Mouse (Mus musculus) spleen, postnatal 14 days (tissue): ENCODE results near the gene Peak1.

ENCODE experiments used
- DNase-seq, 2 experiments: peaks; one replicate each; pipeline ENCODE4 v3.0.0; 2021 to 2022; ENCODE audit warnings: low spot score in 2 of 2

Gene Peak1

GRCm38 (mm10) chr9:56415935-56416607 is 1.8 kb downstream of the Peak1 start:
- DNase-seq = no peak

GRCm38 (mm10) chr9:56415393-56415792 is 2.5 kb downstream of the Peak1 start:
- no peak for DNase-seq

- DNase-seq = no peak
Observed at GRCm38 (mm10) chr9:56414322-56414721, 3.5 kb downstream of the Peak1 start.

- no peak for DNase-seq
Observed at GRCm38 (mm10) chr9:56412716-56413115, 5.2 kb downstream of the Peak1 start.

DNA sequence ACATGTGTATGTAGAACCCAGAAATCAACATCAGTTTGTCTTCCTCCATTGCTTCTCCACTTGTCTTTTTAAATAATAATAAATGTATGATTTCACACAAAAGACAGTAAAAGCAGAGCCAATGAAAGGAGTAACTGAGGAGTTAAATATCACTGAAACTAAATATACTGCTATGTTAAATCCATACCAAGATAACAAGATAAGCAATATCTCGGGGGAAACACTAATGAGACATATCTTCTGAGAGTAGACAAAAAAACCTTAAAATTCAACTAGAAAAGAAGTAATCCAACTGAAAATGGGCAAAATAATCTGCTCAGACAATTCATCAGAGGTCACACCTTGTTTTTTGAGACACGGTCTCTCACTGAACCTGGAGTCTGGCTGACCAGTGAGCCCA is 7.9 kb downstream of the Peak1 start:
- no peak for DNase-seq

DNA sequence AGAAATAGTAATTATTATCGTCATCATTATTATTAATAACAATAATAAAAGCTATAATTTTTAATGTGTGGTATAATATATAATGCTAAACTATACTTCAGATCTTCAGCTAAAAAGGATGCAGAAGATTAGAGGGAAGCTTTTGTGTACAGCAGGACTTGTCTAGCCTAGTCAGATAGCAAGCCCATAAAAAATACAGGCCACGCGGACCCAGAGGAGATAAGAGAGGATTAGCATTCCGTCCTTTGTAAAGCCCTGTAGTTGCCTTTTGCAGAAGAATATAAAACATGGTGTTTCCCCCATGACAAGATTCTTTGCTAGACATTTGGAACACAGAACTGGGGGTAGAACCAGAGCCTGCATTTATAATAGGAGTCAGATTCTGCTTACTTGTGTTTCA is 13.2 kb downstream of the Peak1 start:
- DNase-seq = no peak

DNA sequence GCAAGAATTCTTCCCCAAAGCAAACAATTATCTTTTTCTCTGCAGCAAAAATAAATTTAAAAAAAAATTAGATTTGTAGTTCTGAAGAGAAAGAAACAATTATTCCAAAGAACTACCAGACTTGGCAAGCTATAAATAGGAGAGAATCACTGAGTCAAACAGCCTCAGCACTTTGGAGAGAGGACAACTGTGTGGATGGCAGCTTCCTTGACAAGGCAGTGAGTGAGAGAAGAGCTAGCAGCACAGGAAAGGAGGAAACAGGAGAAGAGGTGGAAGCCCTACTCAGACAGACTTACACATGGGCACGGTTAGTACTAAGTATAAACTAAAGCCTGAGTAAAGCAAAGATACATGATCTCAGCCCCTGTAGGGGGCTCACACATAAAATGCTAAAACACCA is 21.6 kb downstream of the Peak1 start:
- DNase-seq = no peak

DNA sequence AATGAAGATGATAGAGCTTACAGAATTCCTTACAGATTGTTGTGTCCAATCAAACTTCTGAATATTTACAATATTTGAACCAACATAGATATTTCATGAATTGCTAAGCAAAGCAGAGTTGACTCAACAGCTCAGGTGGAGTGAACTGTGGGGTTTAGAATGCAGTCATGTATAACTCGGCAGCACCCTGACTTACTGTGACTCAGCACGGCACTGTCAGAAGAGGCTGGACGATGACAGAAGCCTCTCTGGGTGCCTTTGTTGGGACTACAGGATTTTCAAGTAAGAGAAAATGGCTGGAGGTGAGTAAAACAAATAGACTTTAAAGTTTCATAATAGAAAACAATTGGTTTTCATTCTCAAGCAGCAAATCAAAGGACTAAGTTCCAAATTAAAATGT is 25.0 kb downstream of the Peak1 start:
- DNase-seq = no peak

GRCm38 (mm10) chr9:56382786-56383185 is 35.1 kb downstream of the Peak1 start:
- DNase-seq = no peak

DNA sequence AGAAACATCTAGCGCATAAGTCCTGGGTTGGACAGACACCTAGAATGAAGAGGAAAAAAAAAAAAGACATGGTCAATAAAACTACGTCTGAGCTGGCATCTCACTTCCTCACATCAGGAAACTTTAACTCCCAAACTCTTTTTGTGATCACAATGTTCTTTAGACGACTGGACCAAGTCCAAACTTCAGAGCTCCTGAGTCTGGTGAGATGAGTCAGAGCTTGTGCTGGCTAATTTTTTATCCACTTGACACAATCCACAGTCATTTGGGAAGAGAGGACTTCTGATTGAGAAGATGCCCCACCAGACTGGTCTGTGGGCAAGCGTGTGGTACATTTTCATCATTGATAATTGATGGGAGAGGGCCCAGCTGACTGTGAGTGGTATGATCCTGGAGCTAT is 43.5 kb downstream of the Peak1 start:
- DNase-seq = no peak

GRCm38 (mm10) chr9:56370710-56371109 is 47.2 kb downstream of the Peak1 start:
- no peak for DNase-seq

DNA sequence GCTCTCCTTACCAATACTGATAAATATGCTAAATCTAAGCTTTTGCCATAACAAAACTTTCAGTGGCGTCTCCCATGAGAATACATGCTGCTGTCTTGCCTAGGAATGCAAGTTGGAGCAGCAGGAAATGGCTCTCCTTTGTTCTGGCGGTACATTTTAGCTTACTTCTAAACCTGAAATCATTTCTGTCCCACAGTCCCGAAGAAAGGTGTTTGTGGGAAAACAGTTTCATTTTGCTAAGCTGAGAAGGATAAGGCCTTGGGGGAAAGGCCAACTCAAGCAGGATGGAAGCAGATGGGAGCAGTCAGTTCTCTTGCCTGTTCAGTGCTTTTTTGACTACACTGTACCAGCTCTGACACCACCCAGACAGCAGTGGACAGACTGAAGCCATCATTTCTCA is 49.1 kb downstream of the Peak1 start:
- no peak for DNase-seq

DNA sequence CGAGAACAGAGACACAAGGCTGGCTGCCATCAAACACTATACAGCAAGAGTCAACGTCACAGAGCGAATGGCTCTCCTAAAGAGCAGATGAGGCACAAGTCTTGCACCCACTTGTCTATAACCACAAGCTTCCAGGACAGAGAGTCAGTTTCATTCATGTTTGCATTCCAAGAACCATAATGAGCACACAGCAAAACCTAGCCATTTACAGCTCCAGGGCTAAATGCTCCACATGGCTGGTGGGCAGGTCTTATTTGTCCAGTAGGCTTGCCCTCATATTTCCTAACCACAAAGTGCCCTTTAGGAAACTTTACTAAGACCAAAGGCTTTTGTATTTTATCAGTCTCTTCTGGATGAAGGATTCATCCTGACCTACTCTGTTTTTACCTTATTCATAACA is 54.6 kb downstream of the Peak1 start:
- DNase-seq = no peak

DNA sequence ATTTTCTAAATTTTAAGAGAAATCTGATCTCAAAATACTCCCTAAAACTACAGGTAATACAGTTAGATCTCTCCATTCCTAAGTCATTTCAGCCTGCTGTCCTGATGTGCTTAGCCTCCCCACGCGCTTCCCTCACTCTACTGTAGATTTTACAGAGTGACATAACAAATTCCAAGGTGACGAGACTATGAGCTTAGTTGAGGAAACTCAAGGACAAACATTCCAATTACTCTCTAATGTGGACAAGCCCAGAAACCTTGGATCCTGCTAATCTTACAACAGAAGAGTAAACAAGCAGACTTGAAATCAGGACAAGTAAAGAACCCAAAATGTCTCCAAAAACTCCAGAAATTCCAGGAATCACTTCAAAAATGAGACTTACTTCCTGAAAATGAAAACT is 58.6 kb downstream of the Peak1 start:
- no peak for DNase-seq

GRCm38 (mm10) chr9:56355186-56355585 is 62.7 kb downstream of the Peak1 start:
- no peak for DNase-seq

- no peak for DNase-seq
Observed at GRCm38 (mm10) chr9:56346321-56346720, 71.5 kb downstream of the Peak1 start.

DNA sequence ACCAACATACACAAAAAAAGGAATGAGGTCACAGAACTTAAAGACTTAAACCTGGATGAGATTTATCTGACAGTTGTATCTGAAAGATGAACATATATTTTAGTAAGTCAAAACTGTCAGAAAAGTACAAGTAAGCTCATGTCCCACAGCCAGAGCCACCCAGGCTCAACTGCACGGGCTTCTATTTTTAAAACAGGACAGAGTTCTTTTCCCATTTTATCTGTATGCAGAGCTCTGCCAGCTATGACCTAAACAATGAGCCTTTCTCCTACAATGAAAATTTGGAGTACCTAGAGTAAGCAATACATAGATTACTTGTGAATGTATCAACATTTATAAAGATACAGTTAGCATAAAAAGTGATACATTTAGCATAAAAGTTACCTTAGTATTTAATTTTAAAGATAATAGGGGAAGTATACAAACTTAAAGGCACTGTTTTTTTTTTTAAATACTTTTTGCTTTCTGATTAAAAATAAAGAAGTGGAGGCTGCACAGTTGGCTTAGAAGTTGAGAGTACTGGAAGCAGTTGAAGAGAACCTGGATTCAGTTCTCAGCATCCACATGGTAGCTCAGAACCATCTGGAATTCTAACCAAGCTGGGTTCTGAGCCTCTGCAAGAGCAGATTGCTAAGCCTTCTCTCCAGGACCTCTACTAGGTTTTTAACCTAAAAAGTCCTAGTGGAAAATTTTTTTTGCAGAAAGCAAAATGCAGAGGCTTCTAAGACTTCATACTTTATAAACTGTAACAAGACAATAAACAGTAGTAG is 78.3 kb downstream of the Peak1 start:
- no peak for DNase-seq

- DNase-seq = no peak
Observed at GRCm38 (mm10) chr9:56334363-56334762, 83.5 kb downstream of the Peak1 start.

GRCm38 (mm10) chr9:56332774-56333173 is 85.1 kb downstream of the Peak1 start:
- DNase-seq = no peak

GRCm38 (mm10) chr9:56326511-56327005 is 91.3 kb downstream of the Peak1 start:
- DNase-seq = no peak

GRCm38 (mm10) chr9:56325725-56326124 is 92.1 kb downstream of the Peak1 start:
- DNase-seq = no peak

DNA sequence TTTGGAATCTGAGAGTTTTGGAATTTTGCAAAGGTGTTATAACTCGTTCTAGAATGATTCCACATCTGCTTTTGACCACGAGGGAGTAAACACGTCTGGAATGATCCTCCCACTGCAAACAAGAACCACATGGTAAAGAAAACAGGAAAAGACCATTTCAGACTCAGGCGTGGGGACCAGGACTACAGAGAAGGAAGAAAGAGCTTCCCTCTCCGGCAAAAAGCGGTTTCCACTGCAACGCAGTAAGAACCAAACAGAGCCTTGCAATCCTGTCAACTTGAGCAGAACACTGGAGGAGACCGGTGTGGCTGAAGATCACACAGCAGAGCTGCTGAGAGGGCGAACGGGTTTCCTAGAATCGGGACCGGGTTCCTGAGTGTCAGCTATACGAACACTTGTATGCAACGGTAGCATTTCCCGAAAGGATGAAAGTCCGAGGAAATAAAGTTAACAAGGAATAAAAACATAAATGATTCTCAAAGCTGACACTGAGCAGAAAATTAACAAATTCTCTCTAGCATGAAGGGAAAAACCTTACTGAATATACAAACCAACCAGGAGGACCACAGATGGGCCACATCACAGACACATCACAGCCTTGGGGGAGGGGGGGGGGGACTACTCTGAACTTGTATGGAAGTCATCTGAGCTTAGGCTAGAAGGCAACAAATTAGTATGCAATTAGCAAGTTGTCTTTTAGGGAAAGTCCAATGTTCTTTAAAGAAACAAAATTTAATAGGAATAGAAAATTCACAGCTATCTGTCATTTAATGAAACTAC is 93.1 kb downstream of the Peak1 start:
- no peak for DNase-seq

- DNase-seq = no peak
Observed at GRCm38 (mm10) chr9:56321291-56321690, 96.6 kb downstream of the Peak1 start.
